In the genomic region with DNA sequence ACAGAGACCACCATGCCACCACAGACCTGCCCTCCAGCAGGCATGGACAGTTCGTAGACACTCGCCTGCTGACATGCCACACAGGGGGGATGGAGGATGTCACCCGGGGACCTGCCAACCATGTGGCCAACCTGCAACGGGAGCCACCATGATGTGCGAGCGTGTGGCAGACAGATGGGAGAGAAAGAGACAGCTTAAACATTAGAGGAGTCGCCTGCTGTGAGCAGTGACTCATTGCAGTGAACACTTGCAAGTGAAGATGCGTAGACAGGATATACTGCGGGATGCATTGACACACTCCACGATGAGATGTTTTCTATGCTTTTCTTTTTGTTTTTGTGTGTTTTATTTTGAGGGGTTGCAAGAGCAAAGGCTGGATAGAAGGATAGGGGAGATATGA, we compare ENCODE assay signal across 34 mouse cellular contexts. TPM values are rescaled to one million over a fixed set of nuclear protein-coding genes. Genes with fewer than 3 reads are reported as not detected.
A peak's percentile ranks its signal among the peaks of the same experiment; 100 is the strongest.
DNase-seq lines count a peak whose midpoint lies in the region; ATAC-seq lines count a peak whose summit lies in the region.
"Had no signal": no experiment of that assay in that cellular context is flagged by ENCODE, and none has a peak within 500 bp of the region (broad histone marks: within the 10 kb centered on the region; RNA-seq: fewer than 3 reads in every experiment).

No protein-coding gene starts in this region.

- H3K9ac ChIP-seq in forebrain, embryonic 11.5 days (ENCODE audit: low read length) = 0 out of 2 replicates have a peak overlapping the region, but pooled peaks have one; percentile 6
- H3K9ac ChIP-seq in forebrain, embryonic 16.5 days (replicated peaks; ENCODE audit: low read depth, low read length) = no peak overlapping the region; the same call in 1 of the 2 replicates
- no peak overlapping the region for H3K9ac ChIP-seq in midbrain, embryonic 14.5 days (replicated peaks; ENCODE audit: low read length)
- H3K9ac ChIP-seq in midbrain, embryonic 13.5 days (replicated peaks) = no peak overlapping the region
- H3K9ac ChIP-seq in forebrain, embryonic 15.5 days (replicated peaks) = no peak overlapping the region
- H3K9ac ChIP-seq: embryonic facial prominence, embryonic 13.5 days; kidney, embryonic 15.5 days; limb, embryonic 13.5 days; liver, embryonic 12.5 days; stomach, embryonic 15.5 days had no signal

- 83% methylated on average over 10 of the region's 10 CpGs for WGBS in forebrain, embryonic 11.5 days
- 50% methylated on average over 10 of the region's 10 CpGs for whole genome bisulfite sequencing in forebrain, embryonic 16.5 days
- WGBS in midbrain, embryonic 14.5 days = 71% methylated on average over 10 of the region's 10 CpGs
- 75% methylated on average over 10 of the region's 10 CpGs for WGBS in midbrain, embryonic 13.5 days
- 53% methylated on average over 10 of the region's 10 CpGs for WGBS in forebrain, embryonic 15.5 days

- ATAC-seq in forebrain, embryonic 11.5 days (replicated peaks; ENCODE audit: low FRiP score) = no peak
- ATAC-seq in forebrain, embryonic 16.5 days = no peak
- no peak for ATAC-seq in midbrain, embryonic 14.5 days (ENCODE audit: low FRiP score, low TSS enrichment)
- ATAC-seq in midbrain, embryonic 13.5 days = no peak
- 0 out of 2 replicates have a peak, but pooled peaks have one; percentile 26 for ATAC-seq in forebrain, embryonic 15.5 days (replicated peaks)
- ATAC-seq: activated CD4-positive, CD25-positive, alpha-beta regulatory T cell, adult 4 months; hindbrain, postnatal 0 days; liver, embryonic 12.5 days had no signal

- no peak overlapping the region for H3K4me2 ChIP-seq in forebrain, embryonic 11.5 days (ENCODE audit: low read depth, low read length, severe bottlenecking)
- no peak overlapping the region for H3K4me2 ChIP-seq in forebrain, embryonic 16.5 days (ENCODE audit: low read length)
- H3K4me2 ChIP-seq in midbrain, embryonic 14.5 days (ENCODE audit: low read length) = no peak overlapping the region
- no peak overlapping the region for H3K4me2 ChIP-seq in midbrain, embryonic 13.5 days (replicated peaks)
- no peak overlapping the region for H3K4me2 ChIP-seq in forebrain, embryonic 15.5 days (replicated peaks)
- H3K4me2 ChIP-seq: embryonic facial prominence, embryonic 13.5 days; heart, embryonic 11.5 days; kidney, embryonic 15.5 days; limb, embryonic 13.5 days; liver, embryonic 12.5 days; midbrain, embryonic 11.5 days; stomach, embryonic 15.5 days had no signal

- H3K4me1 ChIP-seq in forebrain, embryonic 11.5 days (replicated peaks; ENCODE audit: control insufficient read depth, insufficient read depth, low read length) = no peaks in the 10 kb centered on the region
- H3K4me1 ChIP-seq in forebrain, embryonic 16.5 days (replicated peaks; ENCODE audit: control insufficient read depth, insufficient read depth, low read length) = peaks cover 4% of the 10 kb centered on the region; the same call in 1 of the 2 replicates
- H3K4me1 ChIP-seq in midbrain, embryonic 14.5 days (ENCODE audit: control insufficient read depth, insufficient read depth, low read length) = no peaks in the 10 kb centered on the region
- no peaks in the 10 kb centered on the region; the same call in 1 of the 2 replicates for H3K4me1 ChIP-seq in midbrain, embryonic 13.5 days (replicated peaks)
- H3K4me1 ChIP-seq in forebrain, embryonic 15.5 days = peaks cover 10% of the 10 kb centered on the region
- H3K4me1 ChIP-seq: liver, embryonic 12.5 days; stomach, embryonic 15.5 days had no signal

- H3K27me3 ChIP-seq in forebrain, embryonic 11.5 days (ENCODE audit: control insufficient read depth, insufficient read depth, low read length) = no peaks in the 10 kb centered on the region
- H3K27me3 ChIP-seq in forebrain, embryonic 16.5 days (replicated peaks; ENCODE audit: control insufficient read depth, insufficient read depth, low read length) = no peaks in the 10 kb centered on the region
- H3K27me3 ChIP-seq in midbrain, embryonic 14.5 days (ENCODE audit: control insufficient read depth, insufficient read depth, low read length) = no peaks in the 10 kb centered on the region
- H3K27me3 ChIP-seq in midbrain, embryonic 13.5 days = 0 out of 2 replicates have a peak, but pooled peaks cover 9% of the 10 kb centered on the region
- no peaks in the 10 kb centered on the region for H3K27me3 ChIP-seq in forebrain, embryonic 15.5 days
- H3K27me3 ChIP-seq: embryonic facial prominence, embryonic 13.5 days; stomach, embryonic 15.5 days had no signal

- no peaks in the 10 kb centered on the region for H3K36me3 ChIP-seq in forebrain, embryonic 11.5 days (ENCODE audit: control insufficient read depth, insufficient read depth, low read length)
- H3K36me3 ChIP-seq in forebrain, embryonic 16.5 days (ENCODE audit: control insufficient read depth, insufficient read depth) = no peaks in the 10 kb centered on the region
- no peaks in the 10 kb centered on the region for H3K36me3 ChIP-seq in midbrain, embryonic 14.5 days (ENCODE audit: control insufficient read depth, insufficient read depth, low read length)
- H3K36me3 ChIP-seq in midbrain, embryonic 13.5 days = no peaks in the 10 kb centered on the region
- H3K36me3 ChIP-seq in forebrain, embryonic 15.5 days = no peaks in the 10 kb centered on the region
- H3K36me3 ChIP-seq: embryonic facial prominence, embryonic 13.5 days; kidney, embryonic 15.5 days; limb, embryonic 13.5 days; liver, embryonic 12.5 days; stomach, embryonic 15.5 days had no signal

- no peaks in the 10 kb centered on the region for H3K9me3 ChIP-seq in forebrain, embryonic 11.5 days (ENCODE audit: control insufficient read depth, low read length)
- H3K9me3 ChIP-seq in forebrain, embryonic 16.5 days (ENCODE audit: control insufficient read depth, low read length) = no peaks in the 10 kb centered on the region; the same call in 1 of the 2 replicates
- no peaks in the 10 kb centered on the region for H3K9me3 ChIP-seq in midbrain, embryonic 14.5 days (ENCODE audit: control insufficient read depth, low read length)
- no peaks in the 10 kb centered on the region for H3K9me3 ChIP-seq in midbrain, embryonic 13.5 days
- H3K9me3 ChIP-seq in forebrain, embryonic 15.5 days = no peaks in the 10 kb centered on the region
- H3K9me3 ChIP-seq: embryonic facial prominence, embryonic 13.5 days; kidney, embryonic 15.5 days; limb, embryonic 13.5 days; liver, embryonic 12.5 days; stomach, embryonic 15.5 days had no signal

- no peak overlapping the region for H3K27ac ChIP-seq in forebrain, embryonic 11.5 days (ENCODE audit: low read depth, low read length)
- H3K27ac ChIP-seq in forebrain, embryonic 16.5 days (ENCODE audit: low read length) = no peak overlapping the region
- H3K27ac ChIP-seq in midbrain, embryonic 14.5 days (replicated peaks; ENCODE audit: low read depth, low read length) = 0 out of 2 replicates have a peak overlapping the region, but pooled peaks have one; percentile 0
- no peak overlapping the region for H3K27ac ChIP-seq in midbrain, embryonic 13.5 days
- no peak overlapping the region; the same call in 1 of the 2 replicates for H3K27ac ChIP-seq in forebrain, embryonic 15.5 days (replicated peaks)
- H3K27ac ChIP-seq: embryonic facial prominence, embryonic 13.5 days; hindbrain, postnatal 0 days; limb, embryonic 13.5 days; liver, embryonic 12.5 days; stomach, embryonic 15.5 days had no signal

- DNase-seq in forebrain, embryonic 11.5 days (ENCODE audit: low spot score) = no peak
- DNase-seq in layer of hippocampus, adult 8-10 months (ENCODE audit: low spot score in 2 of 2) = peak; percentile 4 to 17
- no peak for DNase-seq in layer of hippocampus, postnatal 10 days (ENCODE audit: low spot score in 2 of 2)
- DNase-seq in midbrain, embryonic 14.5 days = no peak
- no peak for DNase-seq in urinary bladder, adult 2 months (ENCODE audit: low spot score)
- DNase-seq: adrenal gland, adult 8-10 months; cerebellum, adult 8-10 months; cerebellum, postnatal 36 days; embryo, embryonic 11 days; gastrocnemius, postnatal 14 days; heart, adult 11 months; kidney, postnatal 36 days; lung, postnatal 14 days; thymus, postnatal 25 days had no signal

- no peak overlapping the region for H3K4me3 ChIP-seq in forebrain, embryonic 11.5 days (ENCODE audit: low read depth, low read length)
- H3K4me3 ChIP-seq in forebrain, embryonic 16.5 days (replicated peaks; ENCODE audit: low read length) = no peak overlapping the region
- H3K4me3 ChIP-seq in midbrain, embryonic 14.5 days (replicated peaks; ENCODE audit: low read depth, low read length) = no peak overlapping the region
- no peak overlapping the region for H3K4me3 ChIP-seq in midbrain, embryonic 13.5 days (replicated peaks)
- no peak overlapping the region for H3K4me3 ChIP-seq in forebrain, embryonic 15.5 days
- H3K4me3 ChIP-seq: embryonic facial prominence, embryonic 13.5 days; erythroblast, embryonic 14.5 days; kidney, embryonic 15.5 days; limb, embryonic 13.5 days; liver, embryonic 12.5 days; stomach, embryonic 15.5 days had no signal

RNA-seq across cellular contexts. Expression of a gene that starts 20.0 kb away (rescaled TPM):
- polyA plus RNA-seq in forebrain, embryonic 11.5 days (2014; fragmentation: Nextera tagmentation; extraction: Ambion mirVana) = 0.33 and 0.45 TPM in 2 replicates
- 1.9 TPM in 2 replicates for polyA plus RNA-seq in forebrain, embryonic 16.5 days (2015; fragmentation: Nextera tagmentation; extraction: Ambion mirVana)
- total RNA-seq in layer of hippocampus, adult 8-10 months (2022) = 100 to 1,000 TPM in 1 of 4 experiments, 10 to 100 TPM in 3; 80.7 to 107 (median 88.1) TPM
- 10 to 100 TPM; 54.6 to 67.1 TPM for total RNA-seq in layer of hippocampus, postnatal 10 days (2021)
- 7.2 and 13.0 TPM in 2 replicates for polyA plus RNA-seq in midbrain, embryonic 14.5 days (2014; fragmentation: Nextera tagmentation; extraction: Ambion mirVana)
- polyA plus RNA-seq in midbrain, embryonic 13.5 days (2015; fragmentation: Nextera tagmentation; extraction: Ambion mirVana) = 8.3 and 9.1 TPM in 2 replicates
- 2.0 TPM in 2 replicates for polyA plus RNA-seq in forebrain, embryonic 15.5 days (2015; fragmentation: Nextera tagmentation; extraction: Ambion mirVana)
- polyA plus RNA-seq in urinary bladder, adult 2 months (2012; rRNA removed) = 6.9 and 7.5 TPM in 2 replicates
- total RNA-seq: hematopoietic stem cell, adult 5-6 weeks had no signal

RNA-seq across cellular contexts. Expression of a gene that starts 48.6 kb away (rescaled TPM):
- 105 and 130 TPM in 2 replicates for polyA plus RNA-seq in forebrain, embryonic 11.5 days (2014; fragmentation: Nextera tagmentation; extraction: Ambion mirVana)
- 116 and 120 TPM in 2 replicates for polyA plus RNA-seq in forebrain, embryonic 16.5 days (2015; fragmentation: Nextera tagmentation; extraction: Ambion mirVana)
- total RNA-seq in layer of hippocampus, adult 8-10 months (2022) = 10 to 100 TPM; 23.8 to 34.6 (median 28.4) TPM
- 10 to 100 TPM; 39.7 to 43.2 TPM for total RNA-seq in layer of hippocampus, postnatal 10 days (2021)
- polyA plus RNA-seq in midbrain, embryonic 14.5 days (2014; fragmentation: Nextera tagmentation; extraction: Ambion mirVana) = 142 and 163 TPM in 2 replicates
- 127 and 147 TPM in 2 replicates for polyA plus RNA-seq in midbrain, embryonic 13.5 days (2015; fragmentation: Nextera tagmentation; extraction: Ambion mirVana)
- 124 and 126 TPM in 2 replicates for polyA plus RNA-seq in forebrain, embryonic 15.5 days (2015; fragmentation: Nextera tagmentation; extraction: Ambion mirVana)
- polyA plus RNA-seq in urinary bladder, adult 2 months (2012; rRNA removed) = 24.3 and 31.9 TPM in 2 replicates

RNA-seq across cellular contexts. Expression of a gene that starts 49.3 kb away (rescaled TPM):
- polyA plus RNA-seq in forebrain, embryonic 11.5 days (2014; fragmentation: Nextera tagmentation; extraction: Ambion mirVana) = 0.07 TPM in 1 of 2 replicates, not detected in the other
- polyA plus RNA-seq in forebrain, embryonic 16.5 days (2015; fragmentation: Nextera tagmentation; extraction: Ambion mirVana) = 0.11 TPM in 1 of 2 replicates, not detected in the other
- under 1 TPM in 1 of 4 experiments, not detected in 3; 0.11 TPM for total RNA-seq in layer of hippocampus, adult 8-10 months (2022)
- total RNA-seq in layer of hippocampus, postnatal 10 days (2021) = not detected
- polyA plus RNA-seq in midbrain, embryonic 14.5 days (2014; fragmentation: Nextera tagmentation; extraction: Ambion mirVana) = 0.09 and 0.22 TPM in 2 replicates
- 0.10 and 0.17 TPM in 2 replicates for polyA plus RNA-seq in midbrain, embryonic 13.5 days (2015; fragmentation: Nextera tagmentation; extraction: Ambion mirVana)
- polyA plus RNA-seq in forebrain, embryonic 15.5 days (2015; fragmentation: Nextera tagmentation; extraction: Ambion mirVana) = 0.05 and 0.10 TPM in 2 replicates
- not detected in 2 replicates for polyA plus RNA-seq in urinary bladder, adult 2 months (2012; rRNA removed)
- total RNA-seq: adrenal gland, adult 8-10 months; gastrocnemius, postnatal 14 days; hematopoietic stem cell, adult 5-6 weeks; hindbrain, postnatal 0 days; left cerebral cortex, adult 8-10 months; megakaryocyte progenitor cell, adult 5-6 weeks; monocyte, adult 5-6 weeks had no signal
- polyA plus RNA-seq: embryonic facial prominence, embryonic 13.5 days; erythroblast, embryonic 14.5 days; heart, embryonic 11.5 days; heart, postnatal 0 days; intestine, postnatal 0 days; limb, embryonic 13.5 days; liver, embryonic 12.5 days; neural tube, embryonic 11.5 days; stomach, embryonic 15.5 days had no signal

Comparison
In these comparisons a context has a peak if more than half of its experiments do, and no peak if none do; other contexts are left out.
1. DNase-seq: peak in layer of hippocampus, adult 8-10 months (2 of 2); none in forebrain, embryonic 11.5 days (single experiment), layer of hippocampus, postnatal 10 days (0 of 2), midbrain, embryonic 14.5 days (single experiment) and urinary bladder, adult 2 months (single experiment).